Mouse (Mus musculus): Measurements from ENCODE around the gene Rbbp4.

GRCm38 (mm10) chr4:129295188-129295587, 40.0 kb downstream of the Rbbp4 start:
- TF ChIP-seq CTCF (IDR thresholded peaks at IDR 0.05): no peak
- TF ChIP-seq EP300 (IDR thresholded peaks at IDR 0.05): no peak

Measured in lung, postnatal 0 days (tissue).